7 mouse cellular contexts compared by ENCODE assay signal in the genomic region with DNA sequence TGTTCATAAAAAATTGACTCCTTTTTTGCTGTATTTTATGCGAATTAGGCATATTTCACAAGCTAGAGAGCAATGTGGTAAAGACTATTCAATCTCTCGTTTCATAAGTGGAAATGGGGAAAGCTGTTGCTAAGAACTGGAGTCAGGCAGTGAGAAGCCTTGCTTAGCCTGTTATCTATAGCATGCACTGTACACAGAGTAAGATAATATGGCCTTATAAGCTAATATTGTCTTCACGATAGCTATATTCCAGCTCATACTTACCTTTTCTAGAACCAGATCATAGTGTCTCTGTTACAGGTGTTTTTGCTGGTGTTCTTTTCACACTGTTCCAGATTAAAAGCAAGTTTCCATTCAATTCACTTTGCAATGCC. TPM values are rescaled to one million over a fixed set of nuclear protein-coding genes. Genes with fewer than 3 reads are reported as not detected.
DNase-seq lines count a peak whose midpoint lies in the region; ATAC-seq lines count a peak whose summit lies in the region.

No protein-coding gene starts in this region.

- H3K36me3 ChIP-seq in liver, embryonic 11.5 days (ENCODE audit: control insufficient read depth, insufficient read depth, low read length), result no peaks in the 10 kb centered on the region
- H3K36me3 ChIP-seq in limb, embryonic 13.5 days, result no peaks in the 10 kb centered on the region
- no peaks in the 10 kb centered on the region for H3K36me3 ChIP-seq in neural tube, embryonic 15.5 days

- H3K4me3 ChIP-seq in liver, embryonic 11.5 days (ENCODE audit: low read depth, low read length), result peak overlapping the region; percentile 97; the same call in 1 of the 2 replicates
- H3K4me3 ChIP-seq in limb, embryonic 13.5 days, result no peak overlapping the region
- no peak overlapping the region; the same call in 1 of the 2 replicates for H3K4me3 ChIP-seq in neural tube, embryonic 15.5 days (replicated peaks)

- no peaks in the 10 kb centered on the region for H3K27me3 ChIP-seq in liver, embryonic 11.5 days (replicated peaks; ENCODE audit: control insufficient read depth, insufficient read depth, low read length)
- no peaks in the 10 kb centered on the region for H3K27me3 ChIP-seq in limb, embryonic 13.5 days
- no peaks in the 10 kb centered on the region for H3K27me3 ChIP-seq in neural tube, embryonic 15.5 days (replicated peaks)

- H3K4me1 ChIP-seq in liver, embryonic 11.5 days (replicated peaks; ENCODE audit: control insufficient read depth, insufficient read depth, low read length), result peaks cover 43% of the 10 kb centered on the region
- peaks cover 12% of the 10 kb centered on the region for H3K4me1 ChIP-seq in limb, embryonic 13.5 days
- H3K4me1 ChIP-seq in neural tube, embryonic 15.5 days, result peaks cover 27% of the 10 kb centered on the region

- peak overlapping the region; percentile 87 for H3K4me2 ChIP-seq in liver, embryonic 11.5 days
- H3K4me2 ChIP-seq in limb, embryonic 13.5 days (replicated peaks), result peak overlapping the region; percentile 79; the same call in 1 of the 2 replicates
- peak overlapping the region; percentile 57 for H3K4me2 ChIP-seq in neural tube, embryonic 15.5 days

- H3K27ac ChIP-seq in liver, embryonic 11.5 days (ENCODE audit: low read depth, low read length), result peak overlapping the region; percentile 95
- H3K27ac ChIP-seq in limb, embryonic 13.5 days, result no peak overlapping the region
- H3K27ac ChIP-seq in neural tube, embryonic 15.5 days (replicated peaks), result peak overlapping the region; percentile 95; the same call in 1 of the 2 replicates

- no peaks in the 10 kb centered on the region for H3K9me3 ChIP-seq in liver, embryonic 11.5 days (ENCODE audit: control insufficient read depth, low read length)
- H3K9me3 ChIP-seq in limb, embryonic 13.5 days, result no peaks in the 10 kb centered on the region
- H3K9me3 ChIP-seq in neural tube, embryonic 15.5 days (replicated peaks), result no peaks in the 10 kb centered on the region

- WGBS in liver, embryonic 11.5 days, result 30% methylated on average over 3 of the region's 3 CpGs
- 69% methylated on average over 3 of the region's 3 CpGs for WGBS in limb, embryonic 13.5 days
- WGBS in neural tube, embryonic 15.5 days, result 62% methylated on average over 3 of the region's 3 CpGs

- peak overlapping the region; percentile 10; the same call in 1 of the 2 replicates for H3K9ac ChIP-seq in liver, embryonic 11.5 days (ENCODE audit: low read depth, low read length)
- no peak overlapping the region for H3K9ac ChIP-seq in limb, embryonic 13.5 days
- H3K9ac ChIP-seq in neural tube, embryonic 15.5 days (replicated peaks), result no peak overlapping the region

- no peak for DNase-seq in liver, embryonic 11.5 days (ENCODE audit: low spot score)
- DNase-seq in liver, result no peak
- DNase-seq in lung, postnatal 25 days (ENCODE audit: low spot score), result no peak

- peak; percentile 71 for ATAC-seq in liver, embryonic 11.5 days (replicated peaks; ENCODE audit: low FRiP score)
- 0 out of 2 replicates have a peak, but pooled peaks have one; percentile 17 for ATAC-seq in erythroblast, adult 5-6 weeks (replicated peaks; ENCODE audit: low FRiP score, poor library complexity, severe bottlenecking)
- ATAC-seq in limb, embryonic 13.5 days (ENCODE audit: low FRiP score, low read depth), result no peak
- no peak for ATAC-seq in neural tube, embryonic 15.5 days (ENCODE audit: low FRiP score)
- ATAC-seq in inflammation-experienced regulatory T-cells, adult 6 months, result no peak

RNA-seq across cellular contexts. Expression of a gene that starts 0.7 kb away (rescaled TPM):
- polyA plus RNA-seq in liver, embryonic 11.5 days (2014; fragmentation: Nextera tagmentation; extraction: Ambion mirVana), result 64.4 and 78.9 TPM in 2 replicates
- 45.8 and 46.5 TPM in 2 replicates for total RNA-seq in erythroblast, adult 5-6 weeks (2015; ENCODE audit: low replicate concordance)
- 19.5 and 34.2 TPM in 2 replicates for total RNA-seq in erythroblast, adult 5-6 weeks (2017; ENCODE audit: low replicate concordance)
- 30.2 and 32.7 TPM in 2 replicates for polyA plus RNA-seq in limb, embryonic 13.5 days (2015; fragmentation: Nextera tagmentation; extraction: Ambion mirVana)
- 19.8 and 20.1 TPM in 2 replicates for polyA plus RNA-seq in neural tube, embryonic 15.5 days (2015; fragmentation: Nextera tagmentation; extraction: Ambion mirVana)
- 10 to 100 TPM; 21.0 to 57.6 (median 28.8) TPM for polyA plus RNA-seq in inflammation-experienced regulatory T-cells, adult 6 months (2017; shearing (Covaris generic))

RNA-seq across cellular contexts. Expression of a gene that starts 10.4 kb away (rescaled TPM):
- polyA plus RNA-seq in liver, embryonic 11.5 days (2014; fragmentation: Nextera tagmentation; extraction: Ambion mirVana), result 178 and 191 TPM in 2 replicates
- total RNA-seq in erythroblast, adult 5-6 weeks (2015; ENCODE audit: low replicate concordance), result 41.6 and 83.2 TPM in 2 replicates
- total RNA-seq in erythroblast, adult 5-6 weeks (2017; ENCODE audit: low replicate concordance), result 68.6 and 92.2 TPM in 2 replicates
- 168 and 175 TPM in 2 replicates for polyA plus RNA-seq in limb, embryonic 13.5 days (2015; fragmentation: Nextera tagmentation; extraction: Ambion mirVana)
- polyA plus RNA-seq in neural tube, embryonic 15.5 days (2015; fragmentation: Nextera tagmentation; extraction: Ambion mirVana), result 148 and 153 TPM in 2 replicates
- 100 to 1,000 TPM; 151 to 213 (median 169) TPM for polyA plus RNA-seq in inflammation-experienced regulatory T-cells, adult 6 months (2017; shearing (Covaris generic))

RNA-seq across cellular contexts. Expression of a gene that starts 31.7 kb away (rescaled TPM):
- 40.1 and 46.9 TPM in 2 replicates for polyA plus RNA-seq in liver, embryonic 11.5 days (2014; fragmentation: Nextera tagmentation; extraction: Ambion mirVana)
- 5.8 and 16.9 TPM in 2 replicates for total RNA-seq in erythroblast, adult 5-6 weeks (2015; ENCODE audit: low replicate concordance)
- 5.0 and 6.6 TPM in 2 replicates for total RNA-seq in erythroblast, adult 5-6 weeks (2017; ENCODE audit: low replicate concordance)
- polyA plus RNA-seq in limb, embryonic 13.5 days (2015; fragmentation: Nextera tagmentation; extraction: Ambion mirVana), result 79.4 and 81.0 TPM in 2 replicates
- 68.0 and 68.8 TPM in 2 replicates for polyA plus RNA-seq in neural tube, embryonic 15.5 days (2015; fragmentation: Nextera tagmentation; extraction: Ambion mirVana)
- polyA plus RNA-seq in inflammation-experienced regulatory T-cells, adult 6 months (2017; shearing (Covaris generic)), result 10 to 100 TPM; 11.9 to 21.8 (median 19.3) TPM

Comparison
In these comparisons a context has a peak if more than half of its experiments do, and no peak if none do; other contexts are left out.
1. ATAC-seq: peak in liver, embryonic 11.5 days (single experiment) and erythroblast, adult 5-6 weeks (single experiment); none in limb, embryonic 13.5 days (single experiment), neural tube, embryonic 15.5 days (single experiment) and inflammation-experienced regulatory T-cells, adult 6 months (single experiment).
2. Peak in every context shown above with its lines, with median percentiles within 50 percentile points of each other: H3K4me2 ChIP-seq.